In the genomic region with DNA sequence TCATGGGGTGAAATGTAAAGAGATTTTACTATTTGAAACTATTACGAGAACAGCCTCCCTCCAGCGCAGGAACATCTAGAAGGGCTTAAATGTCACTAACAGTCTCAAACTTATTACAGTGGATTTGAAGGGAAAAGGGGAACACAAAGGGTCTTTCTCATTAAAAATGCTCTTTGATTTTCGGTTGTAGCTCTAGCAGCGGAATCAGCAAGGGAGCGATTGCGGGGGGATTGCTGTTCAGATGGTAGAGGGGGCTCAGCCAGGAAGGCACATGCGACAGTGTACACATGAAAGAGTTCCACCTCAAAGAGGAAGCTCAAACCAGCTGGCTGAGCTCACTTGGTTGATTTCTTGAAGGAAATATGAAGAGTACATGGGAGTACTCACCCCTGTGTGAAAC, we compare ENCODE assay signal across 25 mouse cellular contexts.
A peak's percentile ranks its signal among the peaks of the same experiment; 100 is the strongest.
DNase-seq lines count a peak whose midpoint lies in the region; ATAC-seq and TF ChIP-seq lines count a peak whose summit lies in the region.
"Had no signal": no experiment of that assay in that cellular context is flagged by ENCODE, and none has a peak within 500 bp of the region (broad histone marks: within the 10 kb centered on the region; RNA-seq: fewer than 3 reads in every experiment).

No protein-coding gene starts in this region.

- no peak overlapping the region for H3K9ac ChIP-seq in forebrain, postnatal 0 days
- no peak overlapping the region for H3K9ac ChIP-seq in forebrain, embryonic 13.5 days
- H3K9ac ChIP-seq in midbrain, embryonic 13.5 days (replicated peaks), result no peak overlapping the region
- H3K9ac ChIP-seq in midbrain, postnatal 0 days (replicated peaks; ENCODE audit: low read length, poor library complexity, severe bottlenecking), result no peak overlapping the region
- no peak overlapping the region for H3K9ac ChIP-seq in midbrain, embryonic 14.5 days (replicated peaks; ENCODE audit: low read length)
- no peak overlapping the region for H3K9ac ChIP-seq in midbrain, embryonic 16.5 days (ENCODE audit: low read depth, low read length)
- H3K9ac ChIP-seq: embryonic facial prominence, embryonic 13.5 days; embryonic facial prominence, embryonic 15.5 days; forebrain, embryonic 12.5 days; forebrain, embryonic 15.5 days had no signal

- no peaks in the 10 kb centered on the region for H3K4me1 ChIP-seq in forebrain, postnatal 0 days (ENCODE audit: insufficient read depth)
- no peaks in the 10 kb centered on the region for H3K4me1 ChIP-seq in forebrain, embryonic 13.5 days
- peaks cover 10% of the 10 kb centered on the region for H3K4me1 ChIP-seq in midbrain, embryonic 13.5 days (replicated peaks)
- H3K4me1 ChIP-seq in midbrain, postnatal 0 days (ENCODE audit: insufficient read depth, low read length), result no peaks in the 10 kb centered on the region
- H3K4me1 ChIP-seq in midbrain, embryonic 14.5 days (ENCODE audit: control insufficient read depth, insufficient read depth, low read length), result no peaks in the 10 kb centered on the region
- peaks cover 3% of the 10 kb centered on the region; the same call in 1 of the 2 replicates for H3K4me1 ChIP-seq in midbrain, embryonic 16.5 days (ENCODE audit: control insufficient read depth, insufficient read depth, low read length)
- H3K4me1 ChIP-seq: embryonic facial prominence, embryonic 13.5 days; embryonic facial prominence, embryonic 15.5 days; forebrain, embryonic 10.5 days; forebrain, embryonic 12.5 days; forebrain, embryonic 15.5 days had no signal

- no peak for DNase-seq in forebrain, postnatal 0 days
- no peak for DNase-seq in midbrain, postnatal 0 days (ENCODE audit: low spot score)
- DNase-seq in midbrain, embryonic 14.5 days, result peak; percentile 66
- no peak for DNase-seq in T-cell, adult 2 months (ENCODE audit: low spot score)
- no peak for DNase-seq in adrenal gland, adult 18-20 months (ENCODE audit: low spot score in 2 of 2)
- DNase-seq: adrenal gland, adult 8-10 months; adrenal gland, postnatal 14 days; adrenal gland, postnatal 36 days; cerebellum, adult 11 months; cerebellum, adult 18-20 months; cerebellum, adult 8-10 months; cerebellum, adult 9-11 months; cerebellum, postnatal 14 days; cerebellum, postnatal 36 days; embryo, embryonic 11 days had no signal

- no peak for TF ChIP-seq CTCF in forebrain, postnatal 0 days (IDR thresholded peaks at IDR 0.05; ENCODE audit: low read depth)
- TF ChIP-seq CTCF in midbrain, postnatal 0 days (IDR thresholded peaks at IDR 0.05), result no peak

- ATAC-seq in forebrain, postnatal 0 days, result peak; percentile 43; the same call in 1 of the 2 replicates
- no peak for ATAC-seq in forebrain, embryonic 13.5 days
- peak; percentile 43; the same call in 1 of the 2 replicates for ATAC-seq in midbrain, embryonic 13.5 days
- ATAC-seq in midbrain, postnatal 0 days (ENCODE audit: low FRiP score), result no peak
- no peak for ATAC-seq in midbrain, embryonic 14.5 days (ENCODE audit: low FRiP score, low TSS enrichment)
- ATAC-seq in midbrain, embryonic 16.5 days, result no peak
- ATAC-seq: activated CD4-positive, CD25-positive, alpha-beta regulatory T cell, adult 4 months; forebrain, embryonic 15.5 days had no signal

- peak overlapping the region; percentile 50; the same call in 1 of the 2 replicates for H3K27ac ChIP-seq in forebrain, postnatal 0 days (ENCODE audit: low read depth, low read length)
- H3K27ac ChIP-seq in forebrain, embryonic 13.5 days, result no peak overlapping the region
- peak overlapping the region; percentile 14; the same call in 1 of the 2 replicates for H3K27ac ChIP-seq in midbrain, embryonic 13.5 days
- H3K27ac ChIP-seq in midbrain, postnatal 0 days (ENCODE audit: low read depth, low read length), result no peak overlapping the region
- H3K27ac ChIP-seq in midbrain, embryonic 14.5 days (replicated peaks; ENCODE audit: low read depth, low read length), result no peak overlapping the region
- H3K27ac ChIP-seq in midbrain, embryonic 16.5 days (ENCODE audit: low read length), result 0 out of 2 replicates have a peak overlapping the region, but pooled peaks have one; percentile 17
- H3K27ac ChIP-seq: embryonic facial prominence, embryonic 13.5 days; embryonic facial prominence, embryonic 15.5 days; forebrain, embryonic 10.5 days; forebrain, embryonic 12.5 days; forebrain, embryonic 15.5 days had no signal

- H3K9me3 ChIP-seq in forebrain, postnatal 0 days (ENCODE audit: low read length), result no peaks in the 10 kb centered on the region
- H3K9me3 ChIP-seq in forebrain, embryonic 13.5 days (replicated peaks), result no peaks in the 10 kb centered on the region
- H3K9me3 ChIP-seq in midbrain, embryonic 13.5 days, result no peaks in the 10 kb centered on the region
- H3K9me3 ChIP-seq in midbrain, postnatal 0 days (ENCODE audit: low read length), result no peaks in the 10 kb centered on the region
- no peaks in the 10 kb centered on the region for H3K9me3 ChIP-seq in midbrain, embryonic 14.5 days (ENCODE audit: control insufficient read depth, low read length)
- no peaks in the 10 kb centered on the region for H3K9me3 ChIP-seq in midbrain, embryonic 16.5 days (replicated peaks; ENCODE audit: control insufficient read depth, low read length, poor library complexity, severe bottlenecking)
- H3K9me3 ChIP-seq: embryonic facial prominence, embryonic 13.5 days; embryonic facial prominence, embryonic 15.5 days; forebrain, embryonic 10.5 days; forebrain, embryonic 12.5 days; forebrain, embryonic 15.5 days had no signal

- H3K4me2 ChIP-seq in forebrain, postnatal 0 days (ENCODE audit: low read depth), result no peak overlapping the region
- H3K4me2 ChIP-seq in forebrain, embryonic 13.5 days, result no peak overlapping the region
- no peak overlapping the region for H3K4me2 ChIP-seq in midbrain, embryonic 13.5 days (replicated peaks)
- H3K4me2 ChIP-seq in midbrain, postnatal 0 days (ENCODE audit: low read depth, low read length, poor library complexity, severe bottlenecking), result no peak overlapping the region
- H3K4me2 ChIP-seq in midbrain, embryonic 14.5 days (ENCODE audit: low read length), result no peak overlapping the region
- H3K4me2 ChIP-seq in midbrain, embryonic 16.5 days (ENCODE audit: low read length), result no peak overlapping the region
- H3K4me2 ChIP-seq: embryonic facial prominence, embryonic 13.5 days; embryonic facial prominence, embryonic 15.5 days; forebrain, embryonic 12.5 days; forebrain, embryonic 15.5 days had no signal

- WGBS in forebrain, postnatal 0 days, result 64% methylated on average over 7 of the region's 7 CpGs
- 73% methylated on average over 7 of the region's 7 CpGs for WGBS in forebrain, embryonic 13.5 days
- 64% methylated on average over 7 of the region's 7 CpGs for WGBS in midbrain, embryonic 13.5 days
- 43% methylated on average over 7 of the region's 7 CpGs for WGBS in midbrain, postnatal 0 days
- 48% methylated on average over 7 of the region's 7 CpGs for WGBS in midbrain, embryonic 14.5 days
- WGBS in midbrain, embryonic 16.5 days, result 43% methylated on average over 7 of the region's 7 CpGs

- H3K27me3 ChIP-seq in forebrain, postnatal 0 days (ENCODE audit: insufficient read depth, low read length), result no peaks in the 10 kb centered on the region
- no peaks in the 10 kb centered on the region for H3K27me3 ChIP-seq in forebrain, embryonic 13.5 days
- no peaks in the 10 kb centered on the region for H3K27me3 ChIP-seq in midbrain, embryonic 13.5 days
- no peaks in the 10 kb centered on the region for H3K27me3 ChIP-seq in midbrain, postnatal 0 days (ENCODE audit: insufficient read depth, low read length)
- no peaks in the 10 kb centered on the region for H3K27me3 ChIP-seq in midbrain, embryonic 14.5 days (ENCODE audit: control insufficient read depth, insufficient read depth, low read length)
- H3K27me3 ChIP-seq in midbrain, embryonic 16.5 days (ENCODE audit: control insufficient read depth, insufficient read depth, low read depth, low read length), result no peaks in the 10 kb centered on the region; the same call in 1 of the 2 replicates
- H3K27me3 ChIP-seq: embryonic facial prominence, embryonic 13.5 days; embryonic facial prominence, embryonic 15.5 days; forebrain, embryonic 12.5 days; forebrain, embryonic 15.5 days had no signal

- H3K36me3 ChIP-seq in forebrain, postnatal 0 days (ENCODE audit: insufficient read depth), result no peaks in the 10 kb centered on the region
- no peaks in the 10 kb centered on the region for H3K36me3 ChIP-seq in forebrain, embryonic 13.5 days (ENCODE audit: poor library complexity, severe bottlenecking)
- H3K36me3 ChIP-seq in midbrain, embryonic 13.5 days, result no peaks in the 10 kb centered on the region
- H3K36me3 ChIP-seq in midbrain, postnatal 0 days (ENCODE audit: insufficient read depth, low read length), result no peaks in the 10 kb centered on the region
- no peaks in the 10 kb centered on the region for H3K36me3 ChIP-seq in midbrain, embryonic 14.5 days (ENCODE audit: control insufficient read depth, insufficient read depth, low read length)
- no peaks in the 10 kb centered on the region for H3K36me3 ChIP-seq in midbrain, embryonic 16.5 days (ENCODE audit: control insufficient read depth, insufficient read depth, low read length)
- H3K36me3 ChIP-seq: embryonic facial prominence, embryonic 13.5 days; embryonic facial prominence, embryonic 15.5 days; forebrain, embryonic 10.5 days; forebrain, embryonic 12.5 days; forebrain, embryonic 15.5 days had no signal

- H3K4me3 ChIP-seq in forebrain, postnatal 0 days (ENCODE audit: low read depth, low read length), result no peak overlapping the region
- no peak overlapping the region for H3K4me3 ChIP-seq in forebrain, embryonic 13.5 days
- H3K4me3 ChIP-seq in midbrain, embryonic 13.5 days (replicated peaks), result no peak overlapping the region
- H3K4me3 ChIP-seq in midbrain, postnatal 0 days (ENCODE audit: low read depth, low read length), result no peak overlapping the region
- no peak overlapping the region for H3K4me3 ChIP-seq in midbrain, embryonic 14.5 days (replicated peaks; ENCODE audit: low read depth, low read length)
- no peak overlapping the region for H3K4me3 ChIP-seq in midbrain, embryonic 16.5 days (ENCODE audit: low read depth, low read length)
- H3K4me3 ChIP-seq: embryonic facial prominence, embryonic 13.5 days; embryonic facial prominence, embryonic 15.5 days; erythroblast, embryonic 14.5 days; forebrain, embryonic 10.5 days; forebrain, embryonic 12.5 days; forebrain, embryonic 15.5 days had no signal

Comparison
In these comparisons a context has a peak if more than half of its experiments do, and no peak if none do; other contexts are left out.
1. ATAC-seq: peak in forebrain, postnatal 0 days (single experiment) and midbrain, embryonic 13.5 days (single experiment); none in forebrain, embryonic 13.5 days (single experiment), midbrain, postnatal 0 days (single experiment), midbrain, embryonic 14.5 days (single experiment) and midbrain, embryonic 16.5 days (single experiment).
2. H3K27ac ChIP-seq: peak in forebrain, postnatal 0 days (single experiment), midbrain, embryonic 13.5 days (single experiment) and midbrain, embryonic 16.5 days (single experiment); none in forebrain, embryonic 13.5 days (single experiment), midbrain, postnatal 0 days (single experiment) and midbrain, embryonic 14.5 days (single experiment).